Mouse (Mus musculus) MEL (cell line): ENCODE data around the gene Prox2. TPM values are rescaled to one million over a fixed set of nuclear protein-coding genes. Genes with fewer than 3 reads are reported as not detected.

Experiments used
- DNase-seq: peaks from one replicate; pipeline ENCODE4 v3.0.0; 2011; ENCODE audit warnings: low read depth, low spot score
- H3K27ac ChIP-seq: 2 replicates; pipeline ENCODE4 v1.5.1; 2012; ENCODE audit warnings: low read depth, mild to moderate bottlenecking, control low read depth, low read length, moderate library complexity; ENCODE audit not compliant: control insufficient read depth
- H3K27me3 ChIP-seq, 2 experiments: fragments of 150-350 bp in 1 of 2; sonication (generic) in 1 of 2; 2 replicates each; pipeline ENCODE4 v1.6.1; 2012; ENCODE audit warnings: low read length in 2 of 2, mild to moderate bottlenecking in 2 of 2, improper control_type of control experiment in 1 of 2, moderate library complexity in 1 of 2; ENCODE audit not compliant: insufficient read depth in 2 of 2, control insufficient read depth in 1 of 2
- H3K36me3 ChIP-seq, 2 experiments: 2 replicates each; pipeline ENCODE4 v1.6.1; 2012 to 2014; ENCODE audit warnings: low read length in 2 of 2, improper control_type of control experiment in 1 of 2, inconsistent platforms in 1 of 2, mild to moderate bottlenecking in 1 of 2; ENCODE audit not compliant: insufficient read depth in 2 of 2, control insufficient read depth in 1 of 2
- H3K4me1 ChIP-seq, 2 experiments: fragments of 150-350 bp in 1 of 2; sonication (generic) in 1 of 2; 2 replicates each; pipeline ENCODE4 v1.6.1; 2012; ENCODE audit warnings: low read length in 2 of 2, improper control_type of control experiment in 1 of 2, mild to moderate bottlenecking in 1 of 2; ENCODE audit not compliant: insufficient read depth in 2 of 2, control insufficient read depth in 1 of 2
- H3K4me3 ChIP-seq, 2 experiments: fragments of 150-350 bp in 1 of 2; sonication (generic) in 1 of 2; 2 replicates each; pipeline ENCODE4 v1.5.1; 2012; ENCODE audit warnings: low read depth in 2 of 2, low read length in 2 of 2, mild to moderate bottlenecking in 2 of 2, moderate library complexity in 2 of 2, control low read depth in 1 of 2, improper control_type of control experiment in 1 of 2; ENCODE audit not compliant: control insufficient read depth in 1 of 2, insufficient read depth in 1 of 2
- H3K79me2 ChIP-seq: 2 replicates; pipeline ENCODE4 v1.6.1; 2012; ENCODE audit warnings: mild to moderate bottlenecking, low read length, moderate library complexity; ENCODE audit not compliant: control insufficient read depth, poor library complexity, insufficient read depth
- H3K9ac ChIP-seq: 2 replicates; pipeline ENCODE4 v1.6.1; 2012; ENCODE audit warnings: low read depth, mild to moderate bottlenecking, control low read depth, low read length, moderate library complexity; ENCODE audit not compliant: control insufficient read depth, poor library complexity, severe bottlenecking
- H3K9me3 ChIP-seq: fragments of 150-350 bp; sonication (generic); replicated peaks from 2 replicates; pipeline ENCODE4 v1.6.1; 2012; ENCODE audit warnings: mild to moderate bottlenecking, low read length, improper control_type of control experiment, moderate library complexity; ENCODE audit not compliant: insufficient read depth
- BHLHE40 ChIP-seq: IDR thresholded peaks from 2 replicates; pipeline ENCODE4 v1.6.1; 2012; ENCODE audit warnings: low read depth, mild to moderate bottlenecking, inconsistent platforms, low read length, improper control_type of control experiment, borderline replicate concordance
- CHD1 ChIP-seq: IDR thresholded peaks from 2 replicates; pipeline ENCODE4 v1.6.1; 2012; ENCODE audit warnings: low read depth, mild to moderate bottlenecking, inconsistent platforms, low read length, improper control_type of control experiment
- CHD2 ChIP-seq: IDR thresholded peaks from 2 replicates; pipeline ENCODE4 v1.6.1; 2011; ENCODE audit warnings: low read length, improper control_type of control experiment
- E2F4 ChIP-seq: IDR thresholded peaks from 2 replicates; pipeline ENCODE4 v1.6.1; 2011; ENCODE audit warnings: low read depth, low read length, improper control_type of control experiment, borderline replicate concordance
- EP300 ChIP-seq, 2 experiments: IDR thresholded peaks; 2 replicates each; pipeline ENCODE4 v1.6.1; 2011; ENCODE audit warnings: improper control_type of control experiment in 2 of 2, low read length in 2 of 2, low read depth in 1 of 2, mild to moderate bottlenecking in 1 of 2
- ETS1 ChIP-seq: IDR thresholded peaks from 2 replicates; pipeline ENCODE4 v1.6.1; 2012; ENCODE audit warnings: low read depth, mild to moderate bottlenecking, inconsistent platforms, low read length, improper control_type of control experiment, moderate library complexity
- GATA1 ChIP-seq: IDR thresholded peaks from 2 replicates; pipeline ENCODE4 v1.6.1; 2011; ENCODE audit warnings: low read depth, low read length, improper control_type of control experiment
- HCFC1 ChIP-seq: IDR thresholded peaks from 2 replicates; pipeline ENCODE4 v1.6.1; 2012; ENCODE audit warnings: low read depth, mild to moderate bottlenecking, inconsistent platforms, low read length, improper control_type of control experiment, moderate library complexity
- JUND ChIP-seq: IDR thresholded peaks from 2 replicates; pipeline ENCODE4 v1.6.1; 2011; ENCODE audit warnings: low read depth, mild to moderate bottlenecking, improper control_type of control experiment, low read length
- KAT2A ChIP-seq: conservative IDR thresholded peaks from 2 replicates; pipeline ENCODE4 v1.6.1; 2012; ENCODE audit warnings: low read depth, low read length, improper control_type of control experiment, inconsistent platforms
- MAX ChIP-seq: IDR thresholded peaks from 2 replicates; pipeline ENCODE4 v1.6.1; 2011; ENCODE audit warnings: low read length, improper control_type of control experiment
- MAZ ChIP-seq: IDR thresholded peaks from 2 replicates; pipeline ENCODE4 v1.6.1; 2012; ENCODE audit warnings: low read depth, mild to moderate bottlenecking, inconsistent platforms, low read length, improper control_type of control experiment
- MYB ChIP-seq: IDR thresholded peaks from 2 replicates; pipeline ENCODE4 v1.6.1; 2011; ENCODE audit warnings: mild to moderate bottlenecking, low read depth, low read length, improper control_type of control experiment
- NELFE ChIP-seq: IDR thresholded peaks from 2 replicates; pipeline ENCODE4 v1.6.1; 2011; ENCODE audit warnings: low read depth, low read length, improper control_type of control experiment
- POLR2AphosphoS5 ChIP-seq: IDR thresholded peaks from 2 replicates; pipeline ENCODE4 v1.6.1; 2012; ENCODE audit warnings: low read depth, borderline replicate concordance, mild to moderate bottlenecking, inconsistent platforms, low read length, moderate library complexity, mixed read lengths
- RAD21 ChIP-seq: IDR thresholded peaks from 2 replicates; pipeline ENCODE4 v1.6.1; 2011; ENCODE audit warnings: mild to moderate bottlenecking, low read depth, low read length, improper control_type of control experiment
- SIN3A ChIP-seq: IDR thresholded peaks from 2 replicates; pipeline ENCODE4 v1.6.1; 2012; ENCODE audit warnings: low read length, improper control_type of control experiment, inconsistent platforms
- SMC3 ChIP-seq: IDR thresholded peaks from 2 replicates; pipeline ENCODE4 v1.6.1; 2011; ENCODE audit warnings: low read depth, low read length, improper control_type of control experiment
- TBP ChIP-seq: IDR thresholded peaks from 2 replicates; pipeline ENCODE4 v1.8.0; 2011; ENCODE audit warnings: low read depth, low read length, improper control_type of control experiment
- TCF12 ChIP-seq: IDR thresholded peaks from 2 replicates; pipeline ENCODE4 v1.6.1; 2014; ENCODE audit warnings: low read depth, mild to moderate bottlenecking, inconsistent platforms, low read length, improper control_type of control experiment, moderate library complexity
- USF2 ChIP-seq, 2 experiments: IDR thresholded peaks; 2 replicates each; pipeline ENCODE4 v1.6.1; 2011 to 2012; ENCODE audit warnings: improper control_type of control experiment in 2 of 2, low read length in 2 of 2, borderline replicate concordance in 1 of 2, inconsistent platforms in 1 of 2, low read depth in 1 of 2, mild to moderate bottlenecking in 1 of 2; ENCODE audit not compliant: insufficient read depth in 1 of 2
- ZC3H11A ChIP-seq: IDR thresholded peaks from 2 replicates; pipeline ENCODE4 v1.6.1; 2012; ENCODE audit warnings: low read depth, mild to moderate bottlenecking, inconsistent platforms, low read length, improper control_type of control experiment
- ZNF384 ChIP-seq: IDR thresholded peaks from 2 replicates; pipeline ENCODE4 v1.6.1; 2012; ENCODE audit warnings: low read depth, mild to moderate bottlenecking, inconsistent platforms, low read length, improper control_type of control experiment
- polyA plus RNA-seq, 2 experiments: library from polyadenylated mRNA; stranded (reverse) in 1 of 2; unstranded in 1 of 2; fragments of >175 nt in 1 of 2; fragments of >200 nt in 1 of 2; gene quantifications; 2 replicates each; pipeline versions ENCODE4 v1.2.1 to v1.2.4; 2012; ENCODE audit warnings: low replicate concordance in 2 of 2, low read depth in 1 of 2; ENCODE audit not compliant: insufficient read length in 2 of 2, insufficient read depth in 1 of 2, missing spikeins in 1 of 2
- total RNA-seq: library from RNA; depleted of rRNA; stranded (reverse); fragments of 300-350 nt; gene quantifications from 2 replicates; pipeline ENCODE4 v1.2.3, GENCODE M21; 2012

The Prox2 gene
- total and polyA plus RNA-seq, 3 experiments: 3.1 to 3.6 TPM; not detected in 1

DNA sequence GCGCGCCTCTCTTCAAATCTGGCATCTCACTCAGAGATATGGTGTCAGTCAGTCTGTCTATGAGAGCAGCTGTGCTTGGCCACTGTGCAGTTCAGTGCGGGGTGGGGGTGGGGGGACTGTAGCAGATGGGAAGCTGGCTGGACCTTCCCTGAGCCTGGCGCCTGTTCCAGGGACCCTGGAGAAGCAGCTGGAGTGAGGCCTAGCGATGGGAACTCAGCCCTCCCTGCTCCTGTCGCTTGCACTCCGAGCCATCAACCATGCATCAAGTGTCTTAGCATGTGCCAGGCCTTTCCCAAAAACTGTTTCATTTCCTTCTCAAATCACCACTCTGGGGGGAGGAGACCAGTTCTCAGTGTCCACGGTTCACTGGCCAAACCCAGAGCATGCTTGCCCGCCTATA, 35.1 kb upstream of the Prox2 start:
- Histone ChIP-seq H3K9me3 (no peaks in the 10 kb centered on the region), H3K4me3 (no peak overlapping the region), H3K9ac (no peak overlapping the region), H3K27ac (no peak overlapping the region), H3K79me2 (no peaks in the 10 kb centered on the region), H3K27me3 (no peaks in the 10 kb centered on the region), H3K36me3 (no peaks in the 10 kb centered on the region), H3K4me1 (no peaks in the 10 kb centered on the region)
- TF ChIP-seq MAX: no peak
- TF ChIP-seq HCFC1: no peak
- TF ChIP-seq JUND: no peak
- no peak for TF ChIP-seq NELFE
- TF ChIP-seq GATA1: no peak
- TF ChIP-seq E2F4: no peak
- TF ChIP-seq EP300 (IDR thresholded peaks at IDR 0.05; ENCODE audit: low read depth in 1 of 2, low read length in 2 of 2): no peak
- no peak for DNase-seq

DNA sequence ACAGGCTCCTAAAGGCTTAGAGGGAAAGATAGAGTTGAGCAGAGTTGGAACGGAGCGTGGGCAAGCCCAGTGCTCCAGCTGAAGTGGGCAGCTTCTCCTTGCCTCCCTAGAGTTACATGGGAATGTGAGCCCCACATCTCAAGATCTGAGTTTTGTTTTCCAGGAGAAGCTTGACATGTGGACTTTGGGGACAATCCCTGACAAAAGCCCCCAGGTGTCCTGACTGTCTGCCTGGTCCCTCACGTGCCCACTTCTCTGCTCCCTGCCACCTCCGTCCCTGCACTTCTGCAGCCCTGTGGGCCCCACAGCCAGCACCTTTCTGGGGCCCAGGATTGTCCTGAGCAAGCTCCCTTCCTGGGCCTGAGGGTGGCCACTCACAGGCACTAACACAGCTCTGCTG, 34.3 kb upstream of the Prox2 start:
- no peaks in the 10 kb centered on the region for H3K9me3 ChIP-seq
- no peak overlapping the region for H3K9ac ChIP-seq
- no peaks in the 10 kb centered on the region for H3K4me1 ChIP-seq
- H3K27ac ChIP-seq: no peak overlapping the region
- H3K36me3 ChIP-seq: no peaks in the 10 kb centered on the region
- no peak for TF ChIP-seq E2F4
- TF ChIP-seq BHLHE40: no peak
- TF ChIP-seq SIN3A: no peak
- TF ChIP-seq SMC3: no peak
- no peak for TF ChIP-seq MAX
- no peak for TF ChIP-seq USF2 (IDR thresholded peaks at IDR 0.05; ENCODE audit: borderline replicate concordance in 1 of 2, insufficient read depth in 1 of 2, low read depth in 1 of 2, low read length in 2 of 2)
- TF ChIP-seq RAD21: no peak
- no peak for TF ChIP-seq CHD1
- TF ChIP-seq TBP: no peak
- TF ChIP-seq POLR2AphosphoS5: no peak
- no peak for TF ChIP-seq CHD2
- TF ChIP-seq ZC3H11A: no peak
- no peak for TF ChIP-seq TCF12
- TF ChIP-seq ETS1: no peak
- TF ChIP-seq JUND: no peak
- no peak for TF ChIP-seq ZNF384
- TF ChIP-seq MAZ: no peak
- no peak for TF ChIP-seq MYB
- no peak for TF ChIP-seq KAT2A
- H3K79me2 ChIP-seq: no peaks in the 10 kb centered on the region
- no peaks in the 10 kb centered on the region for H3K27me3 ChIP-seq
- DNase-seq: no peak
- H3K4me3 ChIP-seq: no peak overlapping the region
